ENCODE assay signal across 6 mouse cellular contexts in the genomic region with DNA sequence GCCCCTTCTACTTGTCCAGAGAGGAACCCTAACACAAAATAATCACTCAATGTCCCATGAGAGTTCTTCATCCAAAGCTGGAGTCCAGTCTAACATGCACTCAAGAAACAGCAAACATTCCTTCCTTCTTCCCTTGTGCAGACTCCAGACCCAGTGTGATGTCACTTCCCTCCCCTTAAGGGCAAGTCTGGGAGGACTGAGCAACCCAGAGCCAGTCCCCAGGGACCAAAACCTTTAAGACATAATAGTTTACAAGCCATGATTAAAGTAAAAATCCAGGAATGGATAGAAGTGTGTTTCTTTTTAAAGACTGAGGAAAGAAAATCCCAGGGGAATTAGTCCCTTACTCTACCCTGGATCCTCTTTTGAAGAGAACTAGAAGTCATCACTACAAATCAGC.
"Had no signal": no experiment of that assay in that cellular context is flagged by ENCODE, and none has a peak within 500 bp of the region (broad histone marks: within the 10 kb centered on the region; RNA-seq: fewer than 3 reads in every experiment).

No protein-coding gene starts in this region.

- DNase-seq: liver, postnatal 0 days; lung, adult 2 months; right cerebral cortex, postnatal 14 days; thymus, adult 2 months; thymus, postnatal 25 days; thymus, postnatal 4 days had no signal
